In genomic region chr15:50967176-50967575, GRCm38 (mm10) we compare ENCODE assay signal across 23 mouse cellular contexts.
DNase-seq lines count a peak whose midpoint lies in the region; ATAC-seq and TF ChIP-seq lines count a peak whose summit lies in the region.
"Had no signal": no experiment of that assay in that cellular context is flagged by ENCODE, and none has a peak within 500 bp of the region (broad histone marks: within the 10 kb centered on the region; RNA-seq: fewer than 3 reads in every experiment).

No protein-coding gene starts in this region.

- no peak overlapping the region for H3K4me3 ChIP-seq in kidney, adult 2 months (ENCODE audit: insufficient read depth, low read depth, low read length)
- H3K4me3 ChIP-seq: heart, embryonic 12.5 days; hindbrain, embryonic 10.5 days; midbrain, embryonic 10.5 days; neural tube, embryonic 15.5 days had no signal

- WGBS in kidney, adult 2 months: 40% methylated on average over 2 of the region's 2 CpGs

- no peak for TF ChIP-seq POLR2A in kidney, adult 2 months (IDR thresholded peaks at IDR 0.05; ENCODE audit: low read depth, low read length)
- no peak for TF ChIP-seq POLR2A in brain, embryonic 14.5 days (IDR thresholded peaks at IDR 0.05; ENCODE audit: borderline replicate concordance, extremely low read depth, insufficient read depth, insufficient read length, poor library complexity, severe bottlenecking)

- peak overlapping the region; percentile 60 for H3K27ac ChIP-seq in kidney, adult 2 months (ENCODE audit: insufficient read depth, low read depth, low read length)
- H3K27ac ChIP-seq: hindbrain, embryonic 10.5 days; macrophage; midbrain, embryonic 10.5 days; neural tube, embryonic 15.5 days had no signal

- no peaks in the 10 kb centered on the region for H3K36me3 ChIP-seq in kidney, adult 2 months (ENCODE audit: control insufficient read depth, insufficient read depth, low read length)
- H3K36me3 ChIP-seq: heart, embryonic 12.5 days; hindbrain, embryonic 10.5 days; midbrain, embryonic 10.5 days; neural tube, embryonic 15.5 days had no signal

- H3K4me1 ChIP-seq in kidney, adult 2 months (ENCODE audit: control insufficient read depth, insufficient read depth, low read length): peaks cover 15% of the 10 kb centered on the region
- H3K4me1 ChIP-seq: heart, embryonic 12.5 days; neural tube, embryonic 15.5 days had no signal

- no peak for TF ChIP-seq CTCF in kidney, adult 2 months (conservative IDR thresholded peaks at IDR 0.05; ENCODE audit: insufficient read depth, insufficient read length, low read depth, low read length)
- TF ChIP-seq CTCF in brain, embryonic 14.5 days (IDR thresholded peaks at IDR 0.05; ENCODE audit: borderline replicate concordance, extremely low read depth, insufficient read depth, insufficient read length): no peak

- DNase-seq in kidney, adult 2 months: peak; percentile 85
- no peak for DNase-seq in kidney, adult 18-20 months
- DNase-seq in brain, embryonic 14.5 days (ENCODE audit: low read depth): peak; percentile 39
- peak; percentile 46 for DNase-seq in embryo, embryonic 10.5 days (ENCODE audit: low spot score)
- DNase-seq in mesoderm, embryonic 11.5 days (ENCODE audit: low read depth, low spot score): peak; percentile 6
- DNase-seq: adrenal gland, postnatal 10 days; cerebellum, adult 8-10 months; cerebellum, postnatal 36 days; forebrain, postnatal 0 days; gastrocnemius, postnatal 25 days; heart, adult 18-20 months; heart, postnatal 10 days; thymus, adult 18-20 months; thymus, postnatal 4 days had no signal

- no peaks in the 10 kb centered on the region for H3K27me3 ChIP-seq in kidney, adult 2 months (replicated peaks; ENCODE audit: control insufficient read depth, insufficient read depth, low read length)
- H3K27me3 ChIP-seq: heart, embryonic 12.5 days; neural tube, embryonic 15.5 days had no signal

- no peak for ATAC-seq in inflammation-experienced regulatory T-cells, adult 6 months
- ATAC-seq in erythroblast, adult 5-6 weeks (replicated peaks; ENCODE audit: low FRiP score, poor library complexity, severe bottlenecking): no peak
- ATAC-seq: activated CD4-positive, CD25-positive, alpha-beta regulatory T cell, adult 4 months; forebrain, postnatal 0 days; lung, postnatal 0 days had no signal
